Mouse (Mus musculus) G1E (cell line): ENCODE data around the gene Tmem138. TPM values are rescaled to one million over a fixed set of nuclear protein-coding genes. Genes with fewer than 3 reads are reported as not detected.
A peak's percentile ranks its signal among the peaks of the same experiment; 100 is the strongest.

Source experiments
- ATAC-seq: 2 replicates; pipeline ENCODE4 v1.8.0; 2016; ENCODE audit warnings: mild to moderate bottlenecking; ENCODE audit not compliant: insufficient number of reproducible peaks, poor library complexity, low FRiP score, severe bottlenecking; ENCODE audit errors: extremely low read depth
- DNase-seq: peaks from one replicate; pipeline ENCODE4 v3.0.0; 2012; ENCODE audit warnings: low spot score
- H3K27me3 ChIP-seq: 2 replicates; pipeline ENCODE4 v1.6.1; 2012; ENCODE audit warnings: mild to moderate bottlenecking, low read length, inconsistent platforms; ENCODE audit not compliant: insufficient read depth
- H3K36me3 ChIP-seq: replicated peaks from 2 replicates; pipeline ENCODE3; 2012; ENCODE audit warnings: mild to moderate bottlenecking, inconsistent platforms
- H3K4me1 ChIP-seq: 2 replicates; pipeline ENCODE4 v1.6.1; 2012; ENCODE audit warnings: low read depth, low read length, inconsistent platforms, mixed read lengths; ENCODE audit not compliant: insufficient read depth
- H3K4me3 ChIP-seq: 2 replicates; pipeline ENCODE4 v1.5.1; 2012; ENCODE audit warnings: low read depth, mild to moderate bottlenecking, inconsistent platforms, low read length, moderate library complexity, mixed read lengths
- H3K9me3 ChIP-seq: replicated peaks from 2 replicates; pipeline ENCODE4 v1.6.1; 2012; ENCODE audit warnings: inconsistent platforms
- CTCF ChIP-seq: IDR thresholded peaks from 2 replicates; pipeline ENCODE4 v1.5.1; 2012; ENCODE audit warnings: low read depth, low read length, inconsistent platforms, mixed read lengths
- GATA1 ChIP-seq: IDR thresholded peaks from 2 replicates; pipeline ENCODE4 v1.6.1; 2012; ENCODE audit warnings: borderline replicate concordance, low read length, inconsistent platforms, mixed read lengths
- GATA2 ChIP-seq: IDR thresholded peaks from 2 replicates; pipeline ENCODE4 v1.6.1; 2012; ENCODE audit warnings: low read depth, low read length, inconsistent platforms, borderline replicate concordance
- POLR2AphosphoS5 ChIP-seq: IDR thresholded peaks from 2 replicates; pipeline ENCODE4 v1.6.1; 2012; ENCODE audit warnings: low read depth, low read length, inconsistent platforms; ENCODE audit not compliant: insufficient replicate concordance
- TAL1 ChIP-seq: conservative IDR thresholded peaks from 2 replicates; pipeline ENCODE4 v1.6.1; 2012; ENCODE audit warnings: low read depth, low read length, inconsistent platforms, mixed read lengths
- polyA plus RNA-seq: library from polyadenylated mRNA; stranded (reverse); fragments of >175 nt; gene quantifications from 2 replicates; pipeline ENCODE4 v1.2.3, GENCODE M21; 2012
- total RNA-seq, 2 experiments: library from RNA; stranded (forward) in 1 of 2; stranded (reverse) in 1 of 2; fragments of 200-1000 nt in 1 of 2; fragments of >200 nt in 1 of 2; fragmentation: Nextera tagmentation in 1 of 2; gene quantifications; 2 replicates each; pipeline ENCODE4 v1.2.3; 2014 to 2017

The Tmem138 gene
- total and polyA plus RNA-seq, 3 experiments, result 5.0 to 50.1 (median 9.7) TPM

DNA sequence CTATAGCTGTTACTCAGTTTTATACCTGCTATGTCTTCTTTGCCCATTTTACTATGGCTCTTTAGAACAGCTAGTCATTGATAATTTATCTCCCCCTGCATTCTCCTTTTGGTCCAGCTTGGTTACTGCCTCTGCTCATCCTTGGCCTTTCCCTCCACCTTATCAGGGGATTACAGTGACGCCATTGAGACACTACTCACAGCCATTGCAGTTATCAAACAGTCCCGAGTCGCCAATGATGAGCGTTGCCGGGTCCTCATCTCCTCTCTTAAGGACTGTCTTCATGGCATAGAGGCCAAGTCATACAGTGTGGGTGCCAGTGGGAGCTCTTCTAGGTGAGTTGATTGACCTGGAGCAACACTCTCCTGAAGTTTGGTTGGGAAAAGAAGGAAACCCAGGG is 37.7 kb downstream of the Tmem138 start:
- no peaks in the 10 kb centered on the region for H3K27me3 ChIP-seq
- H3K4me3 ChIP-seq, result no peak overlapping the region
- H3K9me3 ChIP-seq, result no peaks in the 10 kb centered on the region
- DNase-seq (no peak), ATAC-seq (no peak)
- TF ChIP-seq GATA1 (no peak), TAL1 (no peak), CTCF (no peak), POLR2AphosphoS5 (no peak), GATA2 (no peak)
- peaks cover 91% of the 10 kb centered on the region for H3K36me3 ChIP-seq
- H3K4me1 ChIP-seq, result peaks cover 2% of the 10 kb centered on the region; the same call in 1 of the 2 replicates

DNA sequence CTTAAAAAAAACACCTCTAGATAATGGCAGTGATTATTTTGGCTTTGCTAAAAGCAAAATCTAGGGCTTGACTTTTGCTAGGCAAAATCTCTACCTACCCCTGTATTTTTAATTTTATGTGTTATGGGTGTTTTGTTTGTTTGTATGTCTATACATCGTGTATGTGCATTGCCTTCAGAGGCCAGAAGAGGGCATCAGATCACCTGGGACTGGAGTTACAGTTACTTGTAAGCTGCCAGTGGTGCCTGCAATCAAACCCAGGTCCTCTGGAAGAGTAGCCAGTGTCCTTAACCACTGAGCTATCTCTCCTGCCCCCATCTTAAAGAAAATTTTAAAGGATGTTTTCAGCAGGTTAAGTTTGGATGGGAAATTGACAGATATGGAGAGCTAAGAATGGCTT is 47.1 kb downstream of the Tmem138 start:
- ATAC-seq (no peak), DNase-seq (no peak)
- no peak overlapping the region for H3K4me3 ChIP-seq
- H3K4me1 ChIP-seq, result peaks cover 27% of the 10 kb centered on the region
- H3K27me3 ChIP-seq, result no peaks in the 10 kb centered on the region
- no peaks in the 10 kb centered on the region for H3K9me3 ChIP-seq
- peaks cover 74% of the 10 kb centered on the region for H3K36me3 ChIP-seq
- TF ChIP-seq GATA1 (no peak), GATA2 (no peak), POLR2AphosphoS5 (no peak), TAL1 (no peak), CTCF (no peak)

GRCm38 (mm10) chr19:10525910-10526309 is 51.3 kb downstream of the Tmem138 start, which contains the start of gene Sdhaf2:
TSS of gene Sdhaf2 (minus strand) at chr19:10526142.
- no peaks in the 10 kb centered on the region for H3K9me3 ChIP-seq
- peak within 1 kb of the TSS; percentile 96 for H3K4me3 ChIP-seq
- DNase-seq (peak; percentile 6), ATAC-seq (no peak)
- no peaks in the 10 kb centered on the region for H3K27me3 ChIP-seq
- H3K36me3 ChIP-seq, result peaks cover 49% of the 10 kb centered on the region
- peaks cover 55% of the 10 kb centered on the region for H3K4me1 ChIP-seq
- TF ChIP-seq CTCF, result peak; percentile 28; the same call in 1 of the 2 replicates
- no peak for TF ChIP-seq GATA1

GRCm38 (mm10) chr19:10525106-10525901 is 51.9 kb downstream of the Tmem138 start, which contains the start of gene Cpsf7:
TSS of gene Cpsf7 (plus strand) at chr19:10525266.
- H3K36me3 ChIP-seq, result peaks cover 45% of the 10 kb centered on the region
- H3K27me3 ChIP-seq, result no peaks in the 10 kb centered on the region
- H3K4me1 ChIP-seq, result peaks cover 56% of the 10 kb centered on the region
- H3K4me3 ChIP-seq, result peak within 1 kb of the TSS; percentile 96
- DNase-seq (peak; percentile 82), ATAC-seq (peak; percentile 70)
- H3K9me3 ChIP-seq, result no peaks in the 10 kb centered on the region
- no peak for TF ChIP-seq GATA1
- TF ChIP-seq POLR2AphosphoS5, result no peak
- no peak for TF ChIP-seq TAL1
- TF ChIP-seq CTCF, result no peak
- no peak for TF ChIP-seq GATA2

DNA sequence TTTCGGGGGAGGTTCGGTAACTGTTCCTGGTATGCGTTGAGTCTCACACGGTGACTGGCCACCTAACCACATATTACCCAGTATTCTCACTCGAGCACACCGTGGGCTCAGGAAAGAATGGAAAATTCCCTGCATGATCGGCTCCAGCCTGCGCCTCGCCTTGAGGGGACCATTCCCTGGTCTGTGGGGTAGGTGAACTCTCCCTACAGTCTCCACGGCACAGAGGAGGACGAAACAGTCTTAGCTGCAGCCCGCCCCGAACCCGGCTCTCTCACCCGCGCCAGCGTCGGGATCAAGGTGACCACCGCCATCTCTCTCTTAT is 52.4 kb downstream of the Tmem138 start:
- ATAC-seq (no peak), DNase-seq (peak; percentile 8)
- TF ChIP-seq POLR2AphosphoS5 (no peak), CTCF (no peak), GATA1 (no peak), TAL1 (no peak), GATA2 (no peak)

GRCm38 (mm10) chr19:10523483-10524080 is 53.6 kb downstream of the Tmem138 start:
- TF ChIP-seq POLR2AphosphoS5, result no peak
- TF ChIP-seq GATA1, result no peak
- TF ChIP-seq GATA2, result no peak
- TF ChIP-seq CTCF, result no peak
- peak; percentile 73 for TF ChIP-seq TAL1
- ATAC-seq (peak; percentile 70), DNase-seq (peak; percentile 42)
- H3K4me3 ChIP-seq, result peak overlapping the region; percentile 96
- H3K27me3 ChIP-seq, result no peaks in the 10 kb centered on the region
- H3K4me1 ChIP-seq, result peaks cover 64% of the 10 kb centered on the region
- no peaks in the 10 kb centered on the region for H3K9me3 ChIP-seq
- peaks cover 33% of the 10 kb centered on the region for H3K36me3 ChIP-seq

More for the DNA sequence above, 52.4 kb downstream of the Tmem138 start:
- Histone ChIP-seq H3K27me3 (no peaks in the 10 kb centered on the region), H3K9me3 (no peaks in the 10 kb centered on the region), H3K4me1 (peaks cover 58% of the 10 kb centered on the region), H3K36me3 (peaks cover 39% of the 10 kb centered on the region), H3K4me3 (peak overlapping the region; percentile 96)
